Mouse (Mus musculus) gastrocnemius, postnatal 14 days (tissue): Measurements from ENCODE around the gene Slc39a3. TPM values are rescaled to one million over a fixed set of nuclear protein-coding genes. Genes with fewer than 3 reads are reported as not detected.
"Not testable (repeated sequence)": the region's sequence is repeated elsewhere in the genome, so short reads cannot be mapped to it uniquely, and the experiment has no call there.

ENCODE experiments used
- DNase-seq: peaks from one replicate; pipeline ENCODE4 v3.0.0; 2021; ENCODE audit warnings: mixed read lengths
- intact Hi-C: fragments of 180-260 bp; cut with DNase I; formaldehyde crosslinking; loops from one replicate; pipeline ENCODE4 v1.15.1; 2025; ENCODE audit warnings: low total_unique reads
- total RNA-seq, 2 experiments: library from RNA; stranded (reverse); gene quantifications; 2 replicates each; pipeline ENCODE4 v1.2.3; 2021

The Slc39a3 gene
- total RNA-seq, 2 experiments from 2014 or later = 11.3 to 11.9 TPM

DNA sequence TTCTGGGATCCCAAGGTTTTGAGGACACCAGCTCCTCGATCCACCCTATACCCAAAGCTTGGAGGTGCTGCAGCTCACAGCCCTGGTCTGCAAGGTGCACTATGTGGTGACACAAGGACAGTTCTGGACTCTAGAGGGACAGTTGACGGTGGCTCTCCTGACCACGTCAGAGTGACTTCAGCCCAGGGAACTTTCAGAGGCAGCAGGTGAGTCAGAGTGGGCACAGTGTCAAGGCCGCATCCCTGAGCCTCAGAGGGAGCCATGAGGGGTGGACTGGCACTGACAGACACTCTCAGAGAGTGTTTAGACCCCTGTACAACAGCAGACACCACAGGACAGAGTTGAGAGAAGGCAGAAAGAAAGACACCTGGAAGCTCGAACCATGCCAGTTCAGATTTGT lies 15.4 kb upstream of the Slc39a3 start:
- intact Hi-C loops = no loop called here
- no peak for DNase-seq

DNA sequence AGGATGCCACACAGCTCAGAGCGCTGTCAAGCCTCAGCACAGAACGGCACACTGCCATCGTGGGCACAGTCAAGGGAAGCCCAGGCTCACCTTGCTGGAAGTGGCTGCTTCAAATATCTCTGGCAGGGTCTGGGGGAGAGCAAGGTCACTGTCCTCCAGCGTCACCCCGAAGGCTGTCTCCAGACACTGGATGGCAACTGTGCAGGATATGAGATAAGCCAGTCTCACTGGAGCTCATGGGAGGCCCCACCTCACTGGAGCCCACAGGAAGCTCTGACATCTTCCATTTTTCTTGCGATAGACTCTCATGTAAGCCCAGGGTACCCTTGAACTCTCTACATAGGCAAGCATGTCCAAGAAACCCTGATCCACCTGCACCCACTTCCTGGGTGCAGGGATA lies 13.9 kb upstream of the Slc39a3 start:
- intact Hi-C loops = no loop called here
- DNase-seq = no peak

GRCm38 (mm10) chr10:81050645-81051044 lies 13.4 kb upstream of the Slc39a3 start:
- intact Hi-C loops = no loop called here
- no peak for DNase-seq

DNA sequence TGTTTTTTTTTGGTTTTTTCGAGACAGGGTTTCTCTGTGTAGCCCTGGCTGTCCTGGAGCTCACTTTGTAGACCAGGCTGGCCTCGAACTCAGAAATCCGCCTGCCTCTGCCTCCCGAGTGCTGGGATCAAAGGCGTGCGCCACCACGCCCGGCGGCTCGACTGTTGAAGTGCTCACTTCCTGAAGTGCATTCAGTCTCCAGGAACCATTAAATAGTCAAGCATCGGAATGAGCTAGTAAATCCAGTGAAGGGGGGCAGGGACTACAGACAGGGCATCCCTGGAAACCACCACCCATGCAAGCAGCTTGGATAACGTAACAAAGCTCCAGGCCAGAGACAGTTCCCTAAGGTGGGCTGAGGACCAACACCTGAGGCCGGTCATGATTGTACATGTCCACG lies 8.0 kb upstream of the Slc39a3 start:
- DNase-seq = not testable (repeated sequence)
- intact Hi-C loops = loop anchor here (5.0 kb wide), 1 partner anchor 43 kb away; no protein-coding TSS in a partner anchor

GRCm38 (mm10) chr10:81041458-81042175 lies 4.4 kb upstream of the Slc39a3 start:
- intact Hi-C loops = no loop called here
- peak; percentile 69 for DNase-seq

DNA sequence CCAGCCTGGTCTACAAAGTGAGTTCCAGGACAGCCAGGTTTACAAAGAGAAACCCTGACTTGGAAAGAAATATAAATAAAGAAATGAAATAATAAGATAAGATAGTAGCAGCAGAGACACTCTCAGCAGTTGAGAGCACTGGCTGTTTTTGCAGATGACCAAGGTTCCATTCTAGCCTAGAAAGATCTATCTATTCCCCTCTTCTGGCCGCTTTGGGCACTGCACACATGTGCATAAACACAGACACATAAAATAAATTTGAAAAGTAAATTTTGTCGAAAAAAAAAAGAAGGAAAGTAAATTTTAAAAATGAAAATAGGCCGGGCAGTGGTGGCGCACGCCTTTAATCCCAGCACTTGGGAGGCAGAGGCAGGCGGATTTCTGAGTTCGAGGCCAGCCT lies 975 bp downstream of the Slc39a3 start:
- intact Hi-C loops = no loop called here
- DNase-seq = no peak

GRCm38 (mm10) chr10:81033586-81033985 lies 3.6 kb downstream of the Slc39a3 start:
- no peak for DNase-seq
- intact Hi-C loops = no loop called here

DNA sequence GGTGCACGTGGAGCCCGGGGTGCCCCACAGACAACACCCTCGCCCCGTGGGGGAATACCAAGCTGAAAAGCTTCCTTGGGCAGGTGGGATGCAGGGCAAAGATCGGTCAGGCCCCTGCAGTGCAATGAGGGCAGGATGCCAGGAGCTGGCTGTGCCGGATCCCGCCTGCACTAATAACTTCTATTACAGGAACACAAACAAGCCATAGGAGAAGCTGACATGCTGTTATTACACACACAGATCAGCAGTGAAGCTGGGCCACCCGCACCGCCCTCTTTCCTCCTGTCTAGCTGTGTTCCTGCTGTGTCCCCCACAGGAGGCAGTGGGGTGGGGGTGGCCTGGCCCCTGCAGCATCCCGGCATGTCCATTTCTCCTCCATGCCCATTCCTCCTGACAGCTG lies 8.2 kb downstream of the Slc39a3 start:
- no peak for DNase-seq
- intact Hi-C loops = no loop called here

DNA sequence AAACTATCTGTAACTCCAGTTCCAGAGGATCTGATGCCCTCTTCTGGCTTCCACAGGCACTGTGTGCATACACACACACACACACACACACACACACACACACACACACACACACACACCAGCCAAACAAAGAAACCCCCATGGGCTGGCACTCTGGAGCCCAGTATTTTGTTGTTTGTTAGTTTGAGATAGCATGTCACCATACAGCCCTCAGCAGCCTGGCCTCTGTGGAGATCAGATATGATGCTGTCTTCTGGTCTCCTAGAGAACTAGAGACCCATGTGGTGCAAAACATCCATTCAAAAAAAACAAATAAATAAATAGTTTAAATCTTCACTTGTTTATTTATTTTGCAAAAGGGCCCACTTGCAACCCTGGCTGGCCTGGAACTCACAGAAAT lies 9.0 kb downstream of the Slc39a3 start:
- DNase-seq = no peak

DNA sequence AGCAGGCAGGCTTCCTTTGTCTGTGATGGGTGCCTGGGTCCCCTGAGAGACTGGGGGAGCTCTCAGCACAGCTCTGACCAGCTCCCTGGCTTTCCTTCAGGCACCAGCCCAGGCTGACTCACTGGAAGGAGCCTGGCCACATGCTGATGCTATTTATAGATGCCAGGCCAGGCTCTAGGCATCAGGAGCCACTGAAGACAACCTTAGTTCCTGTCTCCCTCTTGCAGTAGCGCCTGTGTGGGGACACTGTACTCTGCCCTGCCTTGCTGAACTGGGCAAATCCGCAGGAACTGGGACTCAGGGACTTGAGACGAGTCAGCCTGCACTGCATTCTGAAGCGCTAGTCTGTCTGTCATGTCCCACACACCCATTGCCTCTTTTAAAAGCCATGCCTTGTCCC lies 9.9 kb downstream of the Slc39a3 start:
- peak; percentile 57 for DNase-seq

More for the DNA sequence above, 9.0 kb downstream of the Slc39a3 start:
- intact Hi-C loops = no loop called here

DNA sequence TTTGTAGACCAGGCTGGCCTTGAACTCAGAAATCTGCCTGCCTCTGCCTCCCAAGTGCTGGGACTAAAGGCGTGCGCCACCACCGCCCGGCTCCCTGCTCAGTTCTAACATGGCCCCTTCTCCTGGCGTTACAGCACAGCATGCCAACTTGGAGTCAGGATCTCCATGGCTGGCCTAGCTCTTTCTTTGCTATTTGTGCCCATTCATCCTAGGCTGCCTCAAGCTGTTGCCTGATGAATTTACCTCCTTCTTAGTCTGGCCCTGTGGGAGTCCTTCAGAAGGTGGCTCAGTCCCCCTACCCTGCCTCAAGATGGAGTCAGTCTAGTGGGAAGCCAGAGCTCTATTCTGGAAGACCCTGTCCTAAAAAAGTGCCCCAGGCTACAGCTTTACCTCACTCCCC lies 10.4 kb downstream of the Slc39a3 start:
- intact Hi-C loops = no loop called here
- DNase-seq = no peak

More for the DNA sequence above, 9.9 kb downstream of the Slc39a3 start:
- intact Hi-C loops = no loop called here

DNA sequence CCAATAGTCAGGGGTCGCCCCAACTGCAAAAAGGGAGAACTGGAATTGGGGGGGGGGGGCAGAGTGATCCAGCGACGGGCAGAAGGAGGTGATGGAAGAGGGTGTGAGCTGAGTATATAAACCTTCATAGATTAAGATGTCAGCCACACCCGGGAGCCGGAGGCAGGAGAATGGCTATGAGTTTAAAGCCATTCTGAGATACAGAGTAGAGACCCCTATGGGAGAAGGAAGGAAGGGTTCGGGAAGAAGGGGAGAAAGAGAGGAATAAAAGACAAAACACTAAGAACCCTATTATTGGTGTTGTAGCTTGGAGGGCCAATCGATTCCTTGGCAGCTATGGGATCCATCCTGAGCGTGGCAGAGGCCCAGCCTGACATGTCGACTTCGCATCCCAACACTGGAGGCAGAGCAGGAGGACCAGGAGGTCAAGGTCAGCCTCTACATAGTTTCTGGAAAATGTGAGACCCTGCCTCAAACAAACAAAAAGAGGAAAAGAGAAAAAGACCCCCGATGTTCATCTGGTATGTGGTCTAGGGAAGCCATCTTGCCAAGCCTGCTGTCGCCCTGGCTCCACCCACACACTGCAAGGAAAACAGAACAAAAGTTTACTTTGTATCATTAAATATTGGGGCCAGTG lies 11.5 kb downstream of the Slc39a3 start, which contains the start of gene Diras1:
Gene Diras1 (minus strand): TSS at position 24 of the 637 bp plus-strand sequence.
- no peak for DNase-seq
- intact Hi-C loops = no loop called here

GRCm38 (mm10) chr10:81025047-81025621 lies 12.1 kb downstream of the Slc39a3 start:
- no peak for DNase-seq
- intact Hi-C loops = no loop called here

- no peak for DNase-seq
- intact Hi-C loops = loop anchor here (5.0 kb wide), 1 partner anchor 58 kb away; no protein-coding TSS in a partner anchor
Measured at GRCm38 (mm10) chr10:81024346-81024937, 12.8 kb downstream of the Slc39a3 start.

- intact Hi-C loops = loop anchor here (5.0 kb wide), 1 partner anchor 60 kb away; no protein-coding TSS in a partner anchor
- DNase-seq = no peak
Measured at GRCm38 (mm10) chr10:81022744-81023143, 14.5 kb downstream of the Slc39a3 start.

DNA sequence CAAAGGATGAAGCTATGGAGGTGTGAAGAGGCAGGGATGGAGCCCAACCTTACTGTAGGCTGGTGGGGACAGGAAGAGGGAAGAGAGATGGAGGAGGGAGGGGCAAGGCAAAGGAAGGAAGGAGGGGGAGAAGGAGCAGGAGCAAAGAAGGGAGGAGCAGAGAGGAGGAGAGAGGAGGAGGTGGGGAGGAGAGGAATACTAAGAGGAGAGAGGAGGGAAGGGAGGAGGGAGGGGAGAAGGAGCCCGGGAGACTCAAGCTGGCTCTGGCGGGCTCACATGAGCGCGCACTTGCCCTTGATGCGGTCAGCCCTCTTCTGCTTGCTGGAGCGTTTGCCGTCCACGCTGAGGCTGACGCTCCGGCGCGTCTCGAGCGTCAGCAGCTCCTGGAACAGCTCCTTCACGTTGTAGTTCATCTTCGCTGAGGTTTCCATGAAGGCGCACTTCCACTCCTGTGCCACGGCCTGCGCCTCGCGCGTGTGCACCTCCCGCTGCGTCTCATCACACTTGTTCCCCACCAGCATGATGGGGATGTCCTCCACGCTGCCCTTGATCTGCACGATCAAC lies 15.6 kb downstream of the Slc39a3 start:
- intact Hi-C loops = loop anchor here (5.0 kb wide), 1 partner anchor 61 kb away; no protein-coding TSS in a partner anchor
- DNase-seq = no peak

- no peak for DNase-seq
- intact Hi-C loops = loop anchor here (5.0 kb wide), 1 partner anchor 62 kb away; no protein-coding TSS in a partner anchor
Measured at GRCm38 (mm10) chr10:81020207-81020606, 17.0 kb downstream of the Slc39a3 start.

GRCm38 (mm10) chr10:81019687-81020086 lies 17.5 kb downstream of the Slc39a3 start:
- DNase-seq = no peak
- intact Hi-C loops = loop anchor here (5.0 kb wide), 1 partner anchor 63 kb away; no protein-coding TSS in a partner anchor

DNA sequence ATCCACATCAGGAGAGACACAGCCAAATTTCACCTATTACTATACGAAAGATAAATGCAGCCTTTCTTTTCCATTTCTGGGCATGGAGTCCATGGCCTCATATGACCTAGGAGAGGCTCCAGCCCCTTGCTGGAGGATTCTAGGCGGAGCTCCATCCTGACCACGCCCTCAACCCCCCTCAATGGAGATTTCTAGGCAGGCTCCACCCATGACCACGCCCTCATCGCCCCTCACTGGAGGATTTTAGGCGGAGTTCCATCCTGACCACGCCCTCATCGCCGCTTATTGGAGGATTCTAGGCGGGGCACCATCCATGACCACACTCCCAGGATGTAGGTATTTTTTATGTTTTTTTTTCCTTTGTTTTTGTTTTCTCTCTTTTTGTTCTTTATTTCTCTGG lies 18.9 kb downstream of the Slc39a3 start:
- intact Hi-C loops = no loop called here
- DNase-seq = peak; percentile 72

GRCm38 (mm10) chr10:81016645-81017044 lies 20.6 kb downstream of the Slc39a3 start:
- intact Hi-C loops = no loop called here
- DNase-seq = peak; percentile 68
